Mouse (Mus musculus) urinary bladder, postnatal 36 days (tissue): Measurements from ENCODE around the gene Zeb2.

Experiments used
- DNase-seq, 2 experiments: peaks; one replicate each; pipeline ENCODE4 v3.0.0; 2022; ENCODE audit warnings: low spot score in 2 of 2, mixed read lengths in 1 of 2

Gene Zeb2

GRCm38 (mm10) chr2:45096638-45097247, 20.5 kb downstream of the Zeb2 start:
- no peak for DNase-seq

GRCm38 (mm10) chr2:45095825-45096224, 21.4 kb downstream of the Zeb2 start:
- DNase-seq: no peak

- DNase-seq: no peak
These were observed 22.7 kb downstream of the Zeb2 start for GRCm38 (mm10) chr2:45094371-45094967.

GRCm38 (mm10) chr2:45093479-45093878, 23.7 kb downstream of the Zeb2 start:
- DNase-seq: no peak

GRCm38 (mm10) chr2:45092654-45093053, 24.5 kb downstream of the Zeb2 start:
- no peak for DNase-seq

GRCm38 (mm10) chr2:45090529-45091297, 26.5 kb downstream of the Zeb2 start:
- no peak for DNase-seq

- no peak for DNase-seq
These were observed 28.0 kb downstream of the Zeb2 start for GRCm38 (mm10) chr2:45089251-45089530.

- no peak for DNase-seq
These were observed 28.6 kb downstream of the Zeb2 start for GRCm38 (mm10) chr2:45088435-45089250.

- no peak for DNase-seq
These were observed 30.0 kb downstream of the Zeb2 start for GRCm38 (mm10) chr2:45087208-45087607.

GRCm38 (mm10) chr2:45085653-45086052, 31.5 kb downstream of the Zeb2 start:
- DNase-seq: no peak

GRCm38 (mm10) chr2:45083042-45083441, 34.2 kb downstream of the Zeb2 start:
- DNase-seq: no peak

GRCm38 (mm10) chr2:45081559-45081958, 35.6 kb downstream of the Zeb2 start:
- no peak for DNase-seq

- no peak for DNase-seq
These were observed 39.2 kb downstream of the Zeb2 start for GRCm38 (mm10) chr2:45077938-45078487.

GRCm38 (mm10) chr2:45077383-45077782, 39.8 kb downstream of the Zeb2 start:
- no peak for DNase-seq

- DNase-seq: no peak
These were observed 44.2 kb downstream of the Zeb2 start for GRCm38 (mm10) chr2:45073025-45073424.

- no peak for DNase-seq
These were observed 45.9 kb downstream of the Zeb2 start for GRCm38 (mm10) chr2:45071296-45071695.

GRCm38 (mm10) chr2:45070612-45071276, 46.5 kb downstream of the Zeb2 start:
- no peak for DNase-seq

GRCm38 (mm10) chr2:45068792-45069550, 48.2 kb downstream of the Zeb2 start:
- DNase-seq: no peak

GRCm38 (mm10) chr2:45067116-45067515, 50.1 kb downstream of the Zeb2 start:
- DNase-seq: no peak

- no peak for DNase-seq
These were observed 53.8 kb downstream of the Zeb2 start for GRCm38 (mm10) chr2:45063300-45063890.
